Mouse (Mus musculus) bone marrow, adult 2 months (tissue): ENCODE measurements around the gene Stk11.

ENCODE experiments used
- CTCF ChIP-seq: fragments of 200-500 bp; IDR thresholded peaks from 2 replicates; pipeline ENCODE4 v1.5.1; 2011; ENCODE audit warnings: low read length, control low read depth; ENCODE audit not compliant: control insufficient read depth, insufficient read depth
- POLR2A ChIP-seq: fragments of 200-500 bp; IDR thresholded peaks from 2 replicates; pipeline ENCODE4 v1.6.1; 2011; ENCODE audit warnings: low read depth, mild to moderate bottlenecking, control low read depth, low read length, borderline replicate concordance; ENCODE audit not compliant: control insufficient read depth

- TF ChIP-seq CTCF (no peak), POLR2A (no peak)
Observed at GRCm38 (mm10) chr10:80136179-80136951, 20.8 kb downstream of the Stk11 start.
